Mouse (Mus musculus): Measurements from ENCODE around the gene Gm20388. TPM values are rescaled to one million over a fixed set of nuclear protein-coding genes. Genes with fewer than 3 reads are reported as not detected.
"Not testable (repeated sequence)": the region's sequence is repeated elsewhere in the genome, so short reads cannot be mapped to it uniquely, and the experiment has no call there.

The Gm20388 gene
- polyA plus RNA-seq, 1 experiment, result 18.7 TPM

GRCm38 (mm10) chr8:123414255-123414654 lies 3503.6 kb downstream of the Gm20388 start:
- DNase-seq, result no peak
- no peaks in the 10 kb centered on the region for H3K27me3 ChIP-seq (ENCODE audit: control insufficient read depth, insufficient read depth, low read length)
- H3K4me3 ChIP-seq (replicated peaks; ENCODE audit: insufficient read depth, low read depth, low read length), result peak overlapping the region; percentile 38
- WGBS, result 38% methylated on average over 9 of the region's 9 CpGs
- H3K27ac ChIP-seq (ENCODE audit: insufficient read depth, low read length), result no peak overlapping the region
- no peak for TF ChIP-seq POLR2A (IDR thresholded peaks at IDR 0.05; ENCODE audit: borderline replicate concordance, insufficient read depth, low read length)
- no peak for TF ChIP-seq CTCF (IDR thresholded peaks at IDR 0.05; ENCODE audit: borderline replicate concordance, insufficient read depth, low read depth, low read length)
- peaks cover 18% of the 10 kb centered on the region for H3K4me1 ChIP-seq (ENCODE audit: control insufficient read depth, insufficient read depth, low read length)

GRCm38 (mm10) chr8:123414997-123415696 lies 3504.5 kb downstream of the Gm20388 start:
- H3K4me1 ChIP-seq (ENCODE audit: control insufficient read depth, insufficient read depth, low read length), result peaks cover 11% of the 10 kb centered on the region
- H3K4me3 ChIP-seq (replicated peaks; ENCODE audit: insufficient read depth, low read depth, low read length); H3K27me3 ChIP-seq (ENCODE audit: control insufficient read depth, insufficient read depth, low read length); DNase-seq; H3K27ac ChIP-seq (ENCODE audit: insufficient read depth, low read length): not testable (repeated sequence)
- 82% methylated on average over 5 of the region's 5 CpGs for WGBS

GRCm38 (mm10) chr8:123415967-123416943 lies 3505.6 kb downstream of the Gm20388 start:
- Histone ChIP-seq H3K4me3 (replicated peaks; ENCODE audit: insufficient read depth, low read depth, low read length) (no peak overlapping the region), H3K27me3 (ENCODE audit: control insufficient read depth, insufficient read depth, low read length) (no peaks in the 10 kb centered on the region), H3K4me1 (ENCODE audit: control insufficient read depth, insufficient read depth, low read length) (peaks cover 15% of the 10 kb centered on the region), H3K27ac (ENCODE audit: insufficient read depth, low read length) (no peak overlapping the region; the same call in 1 of the 2 replicates)
- TF ChIP-seq POLR2A (IDR thresholded peaks at IDR 0.05; ENCODE audit: borderline replicate concordance, insufficient read depth, low read length) (no peak), CTCF (IDR thresholded peaks at IDR 0.05; ENCODE audit: borderline replicate concordance, insufficient read depth, low read depth, low read length) (no peak)
- no peak for DNase-seq
- WGBS, result 78% methylated on average over 8 of the region's 8 CpGs

GRCm38 (mm10) chr8:123416944-123417555 lies 3506.4 kb downstream of the Gm20388 start:
- H3K27me3 ChIP-seq (ENCODE audit: control insufficient read depth, insufficient read depth, low read length), result no peaks in the 10 kb centered on the region
- H3K27ac ChIP-seq (ENCODE audit: insufficient read depth, low read length), result peak overlapping the region; percentile 0; the same call in 1 of the 2 replicates
- TF ChIP-seq CTCF (IDR thresholded peaks at IDR 0.05; ENCODE audit: borderline replicate concordance, insufficient read depth, low read depth, low read length) (no peak), POLR2A (IDR thresholded peaks at IDR 0.05; ENCODE audit: borderline replicate concordance, insufficient read depth, low read length) (no peak)
- DNase-seq, result no peak
- no peak overlapping the region for H3K4me3 ChIP-seq (replicated peaks; ENCODE audit: insufficient read depth, low read depth, low read length)
- 57% methylated on average over 8 of the region's 8 CpGs for WGBS
- H3K4me1 ChIP-seq (ENCODE audit: control insufficient read depth, insufficient read depth, low read length), result peaks cover 15% of the 10 kb centered on the region

- 85% methylated on average over 4 of the region's 4 CpGs for WGBS
- Histone ChIP-seq H3K27me3 (ENCODE audit: control insufficient read depth, insufficient read depth, low read length) (no peaks in the 10 kb centered on the region), H3K4me1 (ENCODE audit: control insufficient read depth, insufficient read depth, low read length) (peaks cover 15% of the 10 kb centered on the region), H3K27ac (ENCODE audit: insufficient read depth, low read length) (no peak overlapping the region), H3K4me3 (replicated peaks; ENCODE audit: insufficient read depth, low read depth, low read length) (no peak overlapping the region)
- TF ChIP-seq CTCF (IDR thresholded peaks at IDR 0.05; ENCODE audit: borderline replicate concordance, insufficient read depth, low read depth, low read length), result no peak
- no peak for TF ChIP-seq POLR2A (IDR thresholded peaks at IDR 0.05; ENCODE audit: borderline replicate concordance, insufficient read depth, low read length)
- DNase-seq, result no peak
These were observed 3509.1 kb downstream of the Gm20388 start for GRCm38 (mm10) chr8:123419711-123420110.

- 88% methylated on average over 34 of the region's 34 CpGs for WGBS
These were observed 3510.1 kb downstream of the Gm20388 start for GRCm38 (mm10) chr8:123420525-123421281.

GRCm38 (mm10) chr8:123421325-123421724 lies 3510.7 kb downstream of the Gm20388 start:
- peaks cover 19% of the 10 kb centered on the region for H3K4me1 ChIP-seq (ENCODE audit: control insufficient read depth, insufficient read depth, low read length)
- no peak for DNase-seq
- H3K27me3 ChIP-seq (ENCODE audit: control insufficient read depth, insufficient read depth, low read length), result no peaks in the 10 kb centered on the region
- H3K27ac ChIP-seq (ENCODE audit: insufficient read depth, low read length), result no peak overlapping the region
- WGBS, result 90% methylated on average over 19 of the region's 19 CpGs
- H3K4me3 ChIP-seq (replicated peaks; ENCODE audit: insufficient read depth, low read depth, low read length), result no peak overlapping the region
- TF ChIP-seq POLR2A (IDR thresholded peaks at IDR 0.05; ENCODE audit: borderline replicate concordance, insufficient read depth, low read length) (no peak), CTCF (IDR thresholded peaks at IDR 0.05; ENCODE audit: borderline replicate concordance, insufficient read depth, low read depth, low read length) (no peak)

More at GRCm38 (mm10) chr8:123420525-123421281, 3510.1 kb downstream of the Gm20388 start:
- Histone ChIP-seq H3K27ac (ENCODE audit: insufficient read depth, low read length) (no peak overlapping the region), H3K4me1 (ENCODE audit: control insufficient read depth, insufficient read depth, low read length) (peaks cover 19% of the 10 kb centered on the region), H3K4me3 (replicated peaks; ENCODE audit: insufficient read depth, low read depth, low read length) (no peak overlapping the region), H3K27me3 (ENCODE audit: control insufficient read depth, insufficient read depth, low read length) (no peaks in the 10 kb centered on the region)
- peak in 1 of 2 experiments; percentile 20 for DNase-seq
- TF ChIP-seq POLR2A (IDR thresholded peaks at IDR 0.05; ENCODE audit: borderline replicate concordance, insufficient read depth, low read length) (no peak), CTCF (IDR thresholded peaks at IDR 0.05; ENCODE audit: borderline replicate concordance, insufficient read depth, low read depth, low read length) (no peak)
